8 mouse cellular contexts compared by ENCODE assay signal in the genomic region with DNA sequence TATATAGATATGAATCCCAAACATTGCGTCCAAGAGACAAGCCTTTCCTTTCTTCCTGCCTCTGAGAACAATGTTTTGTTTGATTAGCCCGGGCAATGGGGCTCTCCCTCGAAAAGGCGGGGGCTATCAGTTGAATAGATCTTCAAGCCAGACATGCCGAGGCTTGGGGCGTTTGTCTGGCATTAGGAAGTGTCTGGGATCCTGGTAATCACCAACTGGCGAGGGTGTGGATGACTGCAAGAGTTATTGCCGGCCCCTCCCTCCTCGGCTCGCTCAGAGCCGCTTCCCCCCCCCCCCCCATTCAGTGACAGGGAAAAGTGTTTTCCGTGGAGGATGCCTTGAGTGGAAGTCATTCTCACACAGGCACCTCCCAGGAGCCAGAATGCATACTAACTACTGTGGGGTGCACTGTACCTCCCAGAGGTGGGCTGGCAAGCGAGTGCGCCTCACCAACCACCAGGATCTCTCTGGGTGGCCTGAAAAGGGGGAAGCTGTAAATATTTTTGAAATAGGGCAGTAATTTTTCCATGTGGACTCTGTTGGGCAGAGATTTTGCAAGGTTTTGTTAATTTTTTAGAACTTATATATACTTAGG.
A peak's percentile ranks its signal among the peaks of the same experiment; 100 is the strongest.
DNase-seq lines count a peak whose midpoint lies in the region; ATAC-seq lines count a peak whose summit lies in the region.

No protein-coding gene starts in this region.

- peak overlapping the region; percentile 77 for H3K4me2 ChIP-seq in liver, embryonic 11.5 days
- peak overlapping the region; percentile 68 for H3K4me2 ChIP-seq in forebrain, embryonic 12.5 days
- peak overlapping the region; percentile 93 for H3K4me2 ChIP-seq in intestine, embryonic 16.5 days (ENCODE audit: low read depth, low read length)

- H3K4me3 ChIP-seq in liver, embryonic 11.5 days (ENCODE audit: low read depth, low read length) = peak overlapping the region; percentile 36
- peak overlapping the region; percentile 38 for H3K4me3 ChIP-seq in forebrain, embryonic 12.5 days (replicated peaks)
- H3K4me3 ChIP-seq in intestine, embryonic 16.5 days (ENCODE audit: low read length) = peak overlapping the region; percentile 54
- peak overlapping the region; percentile 37 for H3K4me3 ChIP-seq in macrophage (ENCODE audit: inconsistent target)

- H3K79me2 ChIP-seq in macrophage (ENCODE audit: inconsistent target) = no peaks in the 10 kb centered on the region

- 0 out of 2 replicates have a peak, but pooled peaks cover 4% of the 10 kb centered on the region for H3K4me1 ChIP-seq in liver, embryonic 11.5 days (replicated peaks; ENCODE audit: control insufficient read depth, insufficient read depth, low read length)
- peaks cover 17% of the 10 kb centered on the region for H3K4me1 ChIP-seq in forebrain, embryonic 12.5 days
- peaks cover 16% of the 10 kb centered on the region for H3K4me1 ChIP-seq in intestine, embryonic 16.5 days (ENCODE audit: control insufficient read depth, insufficient read depth, low read length)

- no peak overlapping the region for H3K27ac ChIP-seq in liver, embryonic 11.5 days (ENCODE audit: low read depth, low read length)
- peak overlapping the region; percentile 75 for H3K27ac ChIP-seq in forebrain, embryonic 12.5 days
- H3K27ac ChIP-seq in intestine, embryonic 16.5 days (ENCODE audit: low read length) = peak overlapping the region; percentile 80
- H3K27ac ChIP-seq in macrophage = peak overlapping the region; percentile 37

- H3K36me3 ChIP-seq in liver, embryonic 11.5 days (ENCODE audit: control insufficient read depth, insufficient read depth, low read length) = no peaks in the 10 kb centered on the region
- no peaks in the 10 kb centered on the region for H3K36me3 ChIP-seq in forebrain, embryonic 12.5 days (replicated peaks)
- no peaks in the 10 kb centered on the region for H3K36me3 ChIP-seq in intestine, embryonic 16.5 days (ENCODE audit: control insufficient read depth, insufficient read depth, low read length)
- H3K36me3 ChIP-seq in macrophage (ENCODE audit: inconsistent target) = no peaks in the 10 kb centered on the region

- ATAC-seq in liver, embryonic 11.5 days (replicated peaks; ENCODE audit: low FRiP score) = no peak
- ATAC-seq in forebrain, embryonic 12.5 days (ENCODE audit: low FRiP score) = peak; percentile 43
- ATAC-seq in intestine, embryonic 16.5 days = peak; percentile 56

- 7% methylated on average over 14 of the region's 14 CpGs for WGBS in liver, embryonic 11.5 days
- WGBS in forebrain, embryonic 12.5 days = 4% methylated on average over 14 of the region's 14 CpGs
- 5% methylated on average over 11 of the region's 14 CpGs for WGBS in intestine, embryonic 16.5 days
- WGBS in macrophage (ENCODE audit: missing documents) = 7% methylated on average over 12 of the region's 14 CpGs

- H3K27me3 ChIP-seq in liver, embryonic 11.5 days (replicated peaks; ENCODE audit: control insufficient read depth, insufficient read depth, low read length) = peaks cover 9% of the 10 kb centered on the region
- peaks cover 20% of the 10 kb centered on the region for H3K27me3 ChIP-seq in forebrain, embryonic 12.5 days
- no peaks in the 10 kb centered on the region for H3K27me3 ChIP-seq in intestine, embryonic 16.5 days (replicated peaks; ENCODE audit: control insufficient read depth, insufficient read depth, low read length)

- no peak for DNase-seq in liver, embryonic 11.5 days (ENCODE audit: low spot score)
- no peak for DNase-seq in liver
- DNase-seq in c-Kit-positive CD71-positive TER-119-positive erythroid progenitor cells, embryonic 14.5 days (ENCODE audit: low spot score) = no peak
- no peak for DNase-seq in adrenal gland, postnatal 10 days
- no peak for DNase-seq in layer of hippocampus, postnatal 14 days (ENCODE audit: low spot score in 2 of 2)

- H3K9ac ChIP-seq in liver, embryonic 11.5 days (ENCODE audit: low read depth, low read length) = no peak overlapping the region
- peak overlapping the region; percentile 42; the same call in 1 of the 2 replicates for H3K9ac ChIP-seq in forebrain, embryonic 12.5 days
- H3K9ac ChIP-seq in intestine, embryonic 16.5 days (ENCODE audit: low read depth, low read length) = peak overlapping the region; percentile 70

- no peaks in the 10 kb centered on the region for H3K9me3 ChIP-seq in liver, embryonic 11.5 days (ENCODE audit: control insufficient read depth, low read length)
- H3K9me3 ChIP-seq in forebrain, embryonic 12.5 days = no peaks in the 10 kb centered on the region
- H3K9me3 ChIP-seq in intestine, embryonic 16.5 days (ENCODE audit: control insufficient read depth, low read length) = no peaks in the 10 kb centered on the region
